Mouse (Mus musculus): ENCODE measurements at regions not wholly inside any gene's neighbourhood (a gene's known extent, or its start where the extent isn't known, plus 50 kb on each side); places are given as distances from the start of the nearest gene placed in this dataset.

- no peak for DNase-seq (ENCODE audit: low spot score in 2 of 2)
Observed at GRCm38 (mm10) chr3:144012820-144013219, 192.2 kb downstream of the Lmo4 start.

- no peak for DNase-seq (ENCODE audit: low spot score in 2 of 2)
Observed at GRCm38 (mm10) chr3:144012173-144012572, 192.8 kb downstream of the Lmo4 start.

- no peak for DNase-seq (ENCODE audit: low spot score in 2 of 2)
Observed at GRCm38 (mm10) chr3:144011456-144012025, 193.5 kb downstream of the Lmo4 start.

GRCm38 (mm10) chr3:144010558-144010957 is 194.5 kb downstream of the Lmo4 start:
- no peak for DNase-seq (ENCODE audit: low spot score in 2 of 2)

GRCm38 (mm10) chr3:144007111-144007619 is 197.9 kb downstream of the Lmo4 start:
- DNase-seq (ENCODE audit: low spot score in 2 of 2): no peak

- no peak for DNase-seq (ENCODE audit: low spot score in 2 of 2)
Observed at GRCm38 (mm10) chr3:143997909-143998308, 207.1 kb downstream of the Lmo4 start.

- DNase-seq (ENCODE audit: low spot score in 2 of 2): no peak
Observed at GRCm38 (mm10) chr3:143995045-143995444, 210.0 kb downstream of the Lmo4 start.

- no peak for DNase-seq (ENCODE audit: low spot score in 2 of 2)
Observed at GRCm38 (mm10) chr3:143988991-143989390, 216.0 kb downstream of the Lmo4 start.

GRCm38 (mm10) chr3:143988037-143988436 is 217.0 kb downstream of the Lmo4 start:
- no peak for DNase-seq (ENCODE audit: low spot score in 2 of 2)

- peak in 1 of 2 experiments; percentile 52 for DNase-seq (ENCODE audit: low spot score in 2 of 2)
Observed at GRCm38 (mm10) chr3:143986798-143987197, 218.2 kb downstream of the Lmo4 start.

- no peak for DNase-seq (ENCODE audit: low spot score in 2 of 2)
Observed at GRCm38 (mm10) chr3:143986200-143986506, 218.9 kb downstream of the Lmo4 start.

- DNase-seq (ENCODE audit: low spot score in 2 of 2): no peak
Observed at GRCm38 (mm10) chr3:143985349-143986199, 219.4 kb downstream of the Lmo4 start.

GRCm38 (mm10) chr3:143978703-143979102 is 226.3 kb downstream of the Lmo4 start:
- DNase-seq (ENCODE audit: low spot score in 2 of 2): no peak

GRCm38 (mm10) chr3:143977886-143978447 is 227.1 kb downstream of the Lmo4 start:
- no peak for DNase-seq (ENCODE audit: low spot score in 2 of 2)

- DNase-seq (ENCODE audit: low spot score in 2 of 2): peak in 1 of 2 experiments; percentile 23
Observed at GRCm38 (mm10) chr3:143973582-143973981, 231.4 kb downstream of the Lmo4 start.

- no peak for DNase-seq (ENCODE audit: low spot score in 2 of 2)
Observed at GRCm38 (mm10) chr3:143972351-143972750, 232.7 kb downstream of the Lmo4 start.

GRCm38 (mm10) chr3:143970771-143971170 is 234.2 kb downstream of the Lmo4 start:
- no peak for DNase-seq (ENCODE audit: low spot score in 2 of 2)

- no peak for DNase-seq (ENCODE audit: low spot score in 2 of 2)
Observed at GRCm38 (mm10) chr3:143955508-143955907, 249.5 kb downstream of the Lmo4 start.

- no peak for DNase-seq (ENCODE audit: low spot score in 2 of 2)
Observed at GRCm38 (mm10) chr3:143954822-143955221, 250.2 kb downstream of the Lmo4 start.

GRCm38 (mm10) chr3:143952289-143952688 is 252.7 kb downstream of the Lmo4 start:
- no peak for DNase-seq (ENCODE audit: low spot score in 2 of 2)

- DNase-seq (ENCODE audit: low spot score in 2 of 2): no peak
Observed at GRCm38 (mm10) chr3:143949656-143950055, 255.4 kb downstream of the Lmo4 start.

- no peak for DNase-seq (ENCODE audit: low spot score in 2 of 2)
Observed at GRCm38 (mm10) chr3:143949026-143949637, 255.9 kb downstream of the Lmo4 start.

- DNase-seq (ENCODE audit: low spot score in 2 of 2): no peak
Observed at GRCm38 (mm10) chr3:143947938-143948267, 257.1 kb downstream of the Lmo4 start.

All from right cerebral cortex, adult 2 months (tissue).